Mouse (Mus musculus) hindbrain, embryonic 14.5 days (tissue): ENCODE measurements at regions not wholly inside any gene's neighbourhood (a gene's known extent, or its start where the extent isn't known, plus 50 kb on each side); places are given as distances from the start of the nearest gene placed in this dataset.

Experiments
- ATAC-seq: fragments of 200-750 bp; cut with Nextera tagmentation; 2 replicates; pipeline ENCODE4 v1.8.0; 2017; ENCODE audit warnings: moderate number of reproducible peaks, mild to moderate bottlenecking, moderate TSS enrichment, moderate library complexity; ENCODE audit not compliant: low FRiP score
- DNase-seq: peaks from one replicate; pipeline ENCODE4 v3.0.0-alpha.2; 2015; ENCODE audit warnings: low spot score
- H3K27ac ChIP-seq: fragments of 300-500 bp; sonication (generic); 2 replicates; pipeline ENCODE4 v1.5.1; 2014; ENCODE audit warnings: mild to moderate bottlenecking, moderate library complexity
- H3K27me3 ChIP-seq: fragments of 300-500 bp; sonication (generic); 2 replicates; pipeline ENCODE4 v1.6.1; 2014; ENCODE audit warnings: mild to moderate bottlenecking, low read length, mixed read lengths; ENCODE audit not compliant: control insufficient read depth, insufficient read depth
- H3K36me3 ChIP-seq: fragments of 300-500 bp; sonication (generic); replicated peaks from 2 replicates; pipeline ENCODE4 v1.6.1; 2014; ENCODE audit not compliant: control insufficient read depth, insufficient read depth
- H3K4me1 ChIP-seq: fragments of 300-500 bp; sonication (generic); replicated peaks from 2 replicates; pipeline ENCODE4 v1.6.1; 2014; ENCODE audit warnings: antibody characterized with exemption, low read length, mixed read lengths; ENCODE audit not compliant: control insufficient read depth, insufficient read depth
- H3K4me2 ChIP-seq: fragments of 300-500 bp; sonication (generic); replicated peaks from 2 replicates; pipeline ENCODE4 v1.6.1; 2014; ENCODE audit warnings: mild to moderate bottlenecking, moderate library complexity
- H3K4me3 ChIP-seq: fragments of 300-500 bp; sonication (generic); replicated peaks from 2 replicates; pipeline ENCODE4 v1.5.1; 2014; ENCODE audit warnings: mild to moderate bottlenecking, low read length
- H3K9ac ChIP-seq: fragments of 300-500 bp; sonication (generic); 2 replicates; pipeline ENCODE4 v1.6.1; 2014
- H3K9me3 ChIP-seq: fragments of 300-500 bp; sonication (generic); 2 replicates; pipeline ENCODE4 v1.6.1; 2016; ENCODE audit warnings: low read length; ENCODE audit not compliant: control insufficient read depth
- WGBS: fragments of 180-500 bp; shearing (Covaris S2); extraction: QIAGEN DNeasy Blood & Tissue Kit; methylation state at CpG from one replicate; pipeline ENCODE4 v1.1.7; 2014; 5-methylcytosine and 5-hydroxymethylcytosine counted together

- ATAC-seq: no peak
Observed at GRCm38 (mm10) chr2:117804686-117805085, 307.0 kb upstream of the Thbs1 start.

GRCm38 (mm10) chr2:117807121-117807520, 304.6 kb upstream of the Thbs1 start:
- DNase-seq (no peak), ATAC-seq (no peak)
- whole genome bisulfite sequencing: 91% methylated on average over 3 of the region's 3 CpGs
- no peak overlapping the region for H3K27ac ChIP-seq
- no peaks in the 10 kb centered on the region for H3K36me3 ChIP-seq
- H3K9me3 ChIP-seq: no peaks in the 10 kb centered on the region
- no peaks in the 10 kb centered on the region for H3K4me1 ChIP-seq
- H3K4me3 ChIP-seq: no peak overlapping the region
- H3K27me3 ChIP-seq: no peaks in the 10 kb centered on the region
- H3K9ac ChIP-seq: no peak overlapping the region
- no peak overlapping the region for H3K4me2 ChIP-seq

More at GRCm38 (mm10) chr2:117804686-117805085, 307.0 kb upstream of the Thbs1 start:
- H3K9me3 ChIP-seq: no peaks in the 10 kb centered on the region
- no peak overlapping the region for H3K27ac ChIP-seq
- H3K4me3 ChIP-seq: no peak overlapping the region
- H3K36me3 ChIP-seq: no peaks in the 10 kb centered on the region
- H3K4me1 ChIP-seq: no peaks in the 10 kb centered on the region
- H3K9ac ChIP-seq: no peak overlapping the region
- H3K4me2 ChIP-seq: no peak overlapping the region
- no peak for DNase-seq
- no peaks in the 10 kb centered on the region for H3K27me3 ChIP-seq

GRCm38 (mm10) chr2:117811506-117811905, 300.2 kb upstream of the Thbs1 start:
- 52% methylated on average over 1 of the region's 1 CpGs for WGBS
- H3K9me3 ChIP-seq: no peaks in the 10 kb centered on the region
- H3K27ac ChIP-seq: no peak overlapping the region
- no peak overlapping the region for H3K9ac ChIP-seq
- H3K4me3 ChIP-seq: no peak overlapping the region
- ATAC-seq (no peak), DNase-seq (no peak)
- H3K27me3 ChIP-seq: no peaks in the 10 kb centered on the region
- H3K36me3 ChIP-seq: no peaks in the 10 kb centered on the region
- H3K4me2 ChIP-seq: no peak overlapping the region
- no peaks in the 10 kb centered on the region for H3K4me1 ChIP-seq

GRCm38 (mm10) chr2:117811931-117812330, 299.7 kb upstream of the Thbs1 start:
- H3K4me1 ChIP-seq: no peaks in the 10 kb centered on the region
- no peak overlapping the region for H3K4me2 ChIP-seq
- H3K27me3 ChIP-seq: no peaks in the 10 kb centered on the region
- no peak for DNase-seq
- ATAC-seq: no peak
- no peak overlapping the region for H3K9ac ChIP-seq
- 84% methylated on average over 2 of the region's 2 CpGs for WGBS
- no peak overlapping the region for H3K4me3 ChIP-seq
- no peaks in the 10 kb centered on the region for H3K9me3 ChIP-seq
- no peak overlapping the region for H3K27ac ChIP-seq
- H3K36me3 ChIP-seq: no peaks in the 10 kb centered on the region

GRCm38 (mm10) chr2:117819701-117820225, 291.9 kb upstream of the Thbs1 start:
- H3K4me2 ChIP-seq: no peak overlapping the region
- no peak overlapping the region for H3K4me3 ChIP-seq
- 86% methylated on average over 3 of the region's 3 CpGs for WGBS
- H3K9me3 ChIP-seq: no peaks in the 10 kb centered on the region
- H3K4me1 ChIP-seq: no peaks in the 10 kb centered on the region
- H3K9ac ChIP-seq: no peak overlapping the region
- no peak overlapping the region for H3K27ac ChIP-seq
- DNase-seq: no peak
- no peaks in the 10 kb centered on the region for H3K36me3 ChIP-seq
- H3K27me3 ChIP-seq: no peaks in the 10 kb centered on the region
- no peak for ATAC-seq

GRCm38 (mm10) chr2:117820708-117821107, 291.0 kb upstream of the Thbs1 start:
- Histone ChIP-seq H3K27me3 (no peaks in the 10 kb centered on the region), H3K9ac (no peak overlapping the region), H3K4me3 (no peak overlapping the region), H3K9me3 (no peaks in the 10 kb centered on the region), H3K4me1 (no peaks in the 10 kb centered on the region), H3K36me3 (no peaks in the 10 kb centered on the region), H3K4me2 (no peak overlapping the region), H3K27ac (no peak overlapping the region)
- DNase-seq (no peak), ATAC-seq (no peak)

- DNase-seq: no peak
- no peaks in the 10 kb centered on the region for H3K27me3 ChIP-seq
- no peak overlapping the region for H3K27ac ChIP-seq
- no peak for ATAC-seq
- H3K36me3 ChIP-seq: no peaks in the 10 kb centered on the region
- H3K4me1 ChIP-seq: no peaks in the 10 kb centered on the region
- no peak overlapping the region for H3K4me3 ChIP-seq
- H3K4me2 ChIP-seq: no peak overlapping the region
- no peaks in the 10 kb centered on the region for H3K9me3 ChIP-seq
- 77% methylated on average over 8 of the region's 8 CpGs for WGBS
- H3K9ac ChIP-seq: no peak overlapping the region
Observed at GRCm38 (mm10) chr2:117825088-117825487, 286.6 kb upstream of the Thbs1 start.

- Histone ChIP-seq H3K27ac (no peak overlapping the region), H3K4me1 (no peaks in the 10 kb centered on the region), H3K4me3 (no peak overlapping the region), H3K36me3 (no peaks in the 10 kb centered on the region), H3K4me2 (no peak overlapping the region), H3K9ac (no peak overlapping the region), H3K9me3 (no peaks in the 10 kb centered on the region), H3K27me3 (no peaks in the 10 kb centered on the region)
- 88% methylated on average over 3 of the region's 3 CpGs for WGBS
- DNase-seq (no peak), ATAC-seq (no peak)
Observed at GRCm38 (mm10) chr2:117827278-117827677, 284.4 kb upstream of the Thbs1 start.

- H3K36me3 ChIP-seq: no peaks in the 10 kb centered on the region
- no peak overlapping the region for H3K4me3 ChIP-seq
- H3K27ac ChIP-seq: no peak overlapping the region
- no peaks in the 10 kb centered on the region for H3K4me1 ChIP-seq
- H3K4me2 ChIP-seq: no peak overlapping the region
- H3K9me3 ChIP-seq: no peaks in the 10 kb centered on the region
- H3K27me3 ChIP-seq: no peaks in the 10 kb centered on the region
- 88% methylated on average over 2 of the region's 2 CpGs for WGBS
- ATAC-seq: no peak
- no peak overlapping the region for H3K9ac ChIP-seq
- DNase-seq: no peak
Observed at GRCm38 (mm10) chr2:117838387-117838786, 273.3 kb upstream of the Thbs1 start.

GRCm38 (mm10) chr2:117840406-117840805, 271.3 kb upstream of the Thbs1 start:
- Histone ChIP-seq H3K9ac (no peak overlapping the region), H3K4me2 (no peak overlapping the region), H3K36me3 (no peaks in the 10 kb centered on the region), H3K9me3 (no peaks in the 10 kb centered on the region), H3K27ac (no peak overlapping the region), H3K27me3 (no peaks in the 10 kb centered on the region), H3K4me3 (no peak overlapping the region), H3K4me1 (no peaks in the 10 kb centered on the region)
- no peak for ATAC-seq
- 88% methylated on average over 1 of the region's 1 CpGs for WGBS
- DNase-seq: no peak
